Mouse (Mus musculus) bone marrow, adult 2 months (tissue): ENCODE results near the gene 2810459M11Rik.

Source experiments
- CTCF ChIP-seq: fragments of 200-500 bp; IDR thresholded peaks from 2 replicates; pipeline ENCODE4 v1.5.1; 2011; ENCODE audit warnings: low read length, control low read depth; ENCODE audit not compliant: control insufficient read depth, insufficient read depth
- POLR2A ChIP-seq: fragments of 200-500 bp; IDR thresholded peaks from 2 replicates; pipeline ENCODE4 v1.6.1; 2011; ENCODE audit warnings: low read depth, mild to moderate bottlenecking, control low read depth, low read length, borderline replicate concordance; ENCODE audit not compliant: control insufficient read depth

- TF ChIP-seq CTCF (no peak), POLR2A (no peak)
Measured at GRCm38 (mm10) chr1:86038191-86038951, 7.3 kb upstream of the 2810459M11Rik start.
